Mouse (Mus musculus): ENCODE measurements around the gene Stk19. TPM values are rescaled to one million over a fixed set of nuclear protein-coding genes. Genes with fewer than 3 reads are reported as not detected.

Gene Stk19
- polyA plus RNA-seq, 1 experiment from 2014 or later, result 21.7 TPM

- Histone ChIP-seq H3K27ac (ENCODE audit: low read depth, low read length) (no peak within 1 kb of the TSS), H3K27me3 (ENCODE audit: control insufficient read depth, insufficient read depth, low read length) (no peaks in the 10 kb centered on the region), H3K4me1 (replicated peaks; ENCODE audit: control insufficient read depth, insufficient read depth, low read length) (no peaks in the 10 kb centered on the region), H3K4me2 (replicated peaks; ENCODE audit: low read depth, low read length) (no peak within 1 kb of the TSS), H3K36me3 (ENCODE audit: control insufficient read depth, insufficient read depth, low read length) (no peaks in the 10 kb centered on the region), H3K9ac (ENCODE audit: low read depth, low read length) (no peak within 1 kb of the TSS), H3K9me3 (ENCODE audit: control insufficient read depth, low read length) (no peaks in the 10 kb centered on the region), H3K4me3 (ENCODE audit: low read depth, low read length) (no peak within 1 kb of the TSS)
- DNase-seq (ENCODE audit: low spot score) (no peak), ATAC-seq (ENCODE audit: low FRiP score) (no peak)
- WGBS, result 73% methylated on average over 8 of the region's 8 CpGs
Observed at GRCm38 (mm10) chr17:34862416-34863081, 25.8 kb upstream of the Stk19 start, which contains the start of gene Cfb. Gene Cfb, minus strand, starts transcription at chr17:34862518.

DNA sequence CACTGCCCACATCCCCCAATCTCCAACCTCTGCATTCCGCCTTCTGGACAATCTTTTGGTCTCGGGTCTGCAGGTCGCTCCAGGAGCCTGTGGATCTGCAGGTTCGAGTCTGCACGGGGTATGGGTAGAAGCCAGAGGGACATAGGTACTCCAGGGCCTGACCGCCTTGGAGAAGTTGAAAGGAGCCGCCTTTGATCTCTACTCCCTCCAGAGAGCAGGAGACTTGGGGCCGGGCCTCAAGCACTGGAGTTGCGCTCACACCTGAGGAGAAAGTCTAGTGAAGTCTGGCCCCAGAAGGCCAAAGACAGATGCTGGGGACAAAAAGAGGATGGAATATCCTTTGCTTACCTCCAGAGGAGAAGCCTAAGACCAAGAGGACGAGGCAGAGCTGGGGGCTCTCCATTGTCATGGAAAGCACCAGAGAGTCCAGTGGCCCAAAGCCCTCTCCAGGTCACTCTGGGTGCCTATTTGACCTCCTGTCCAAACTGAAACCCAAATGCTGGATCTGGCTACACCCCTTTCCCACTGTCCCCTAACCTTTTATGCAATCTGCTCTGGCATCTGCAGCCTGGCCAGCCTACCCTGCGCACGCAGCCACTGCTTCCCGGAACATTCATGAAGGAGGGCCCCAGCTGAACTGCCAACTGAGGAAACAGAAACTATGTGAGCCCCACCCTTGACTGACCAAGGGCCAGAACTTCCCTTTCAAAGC is 25.1 kb upstream of the Stk19 start:
- Histone ChIP-seq H3K4me3 (ENCODE audit: low read depth, low read length) (no peak overlapping the region), H3K36me3 (ENCODE audit: control insufficient read depth, insufficient read depth, low read length) (no peaks in the 10 kb centered on the region), H3K27ac (ENCODE audit: low read depth, low read length) (no peak overlapping the region), H3K9me3 (ENCODE audit: control insufficient read depth, low read length) (no peaks in the 10 kb centered on the region), H3K9ac (ENCODE audit: low read depth, low read length) (no peak overlapping the region), H3K4me1 (replicated peaks; ENCODE audit: control insufficient read depth, insufficient read depth, low read length) (no peaks in the 10 kb centered on the region), H3K27me3 (ENCODE audit: control insufficient read depth, insufficient read depth, low read length) (no peaks in the 10 kb centered on the region), H3K4me2 (replicated peaks; ENCODE audit: low read depth, low read length) (no peak overlapping the region)
- DNase-seq (ENCODE audit: low spot score) (no peak), ATAC-seq (ENCODE audit: low FRiP score) (no peak)
- 74% methylated on average over 13 of the region's 13 CpGs for WGBS

DNA sequence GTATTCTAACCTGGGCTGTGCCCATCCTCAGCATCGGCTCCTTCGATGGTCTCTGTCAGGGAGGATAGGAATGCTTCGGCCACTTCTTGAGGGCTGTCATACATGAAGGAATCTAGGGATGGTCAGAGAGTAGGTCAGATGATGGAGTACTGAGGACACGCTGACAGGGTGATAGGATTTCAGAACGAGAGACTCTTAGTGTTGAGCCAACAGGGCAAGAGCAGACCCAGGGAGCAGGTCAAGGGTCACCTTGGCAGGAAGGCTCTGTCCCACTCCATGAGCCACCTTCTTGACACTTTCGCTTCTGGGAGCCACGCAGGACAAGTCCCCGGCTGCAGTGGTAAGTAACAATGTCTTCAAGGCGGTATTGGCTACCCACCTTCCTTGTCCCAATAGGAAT is 23.8 kb upstream of the Stk19 start:
- Histone ChIP-seq H3K4me2 (replicated peaks; ENCODE audit: low read depth, low read length) (no peak overlapping the region), H3K9me3 (ENCODE audit: control insufficient read depth, low read length) (no peaks in the 10 kb centered on the region), H3K9ac (ENCODE audit: low read depth, low read length) (no peak overlapping the region), H3K36me3 (ENCODE audit: control insufficient read depth, insufficient read depth, low read length) (0 out of 2 replicates have a peak, but pooled peaks cover 2% of the 10 kb centered on the region), H3K27me3 (ENCODE audit: control insufficient read depth, insufficient read depth, low read length) (no peaks in the 10 kb centered on the region), H3K4me3 (ENCODE audit: low read depth, low read length) (no peak overlapping the region), H3K27ac (ENCODE audit: low read depth, low read length) (no peak overlapping the region), H3K4me1 (replicated peaks; ENCODE audit: control insufficient read depth, insufficient read depth, low read length) (no peaks in the 10 kb centered on the region)
- ATAC-seq (ENCODE audit: low FRiP score) (no peak), DNase-seq (ENCODE audit: low spot score) (no peak)
- 91% methylated on average over 9 of the region's 9 CpGs for WGBS

- DNase-seq (ENCODE audit: low spot score) (no peak), ATAC-seq (ENCODE audit: low FRiP score) (no peak)
- Histone ChIP-seq H3K36me3 (ENCODE audit: control insufficient read depth, insufficient read depth, low read length) (0 out of 2 replicates have a peak, but pooled peaks cover 2% of the 10 kb centered on the region), H3K27me3 (ENCODE audit: control insufficient read depth, insufficient read depth, low read length) (no peaks in the 10 kb centered on the region), H3K4me3 (ENCODE audit: low read depth, low read length) (no peak overlapping the region), H3K4me1 (replicated peaks; ENCODE audit: control insufficient read depth, insufficient read depth, low read length) (no peaks in the 10 kb centered on the region), H3K9me3 (ENCODE audit: control insufficient read depth, low read length) (no peaks in the 10 kb centered on the region), H3K4me2 (replicated peaks; ENCODE audit: low read depth, low read length) (no peak overlapping the region), H3K27ac (ENCODE audit: low read depth, low read length) (no peak overlapping the region), H3K9ac (ENCODE audit: low read depth, low read length) (no peak overlapping the region)
- 87% methylated on average over 4 of the region's 4 CpGs for WGBS
Observed at GRCm38 (mm10) chr17:34858670-34859069, 21.9 kb upstream of the Stk19 start.

DNA sequence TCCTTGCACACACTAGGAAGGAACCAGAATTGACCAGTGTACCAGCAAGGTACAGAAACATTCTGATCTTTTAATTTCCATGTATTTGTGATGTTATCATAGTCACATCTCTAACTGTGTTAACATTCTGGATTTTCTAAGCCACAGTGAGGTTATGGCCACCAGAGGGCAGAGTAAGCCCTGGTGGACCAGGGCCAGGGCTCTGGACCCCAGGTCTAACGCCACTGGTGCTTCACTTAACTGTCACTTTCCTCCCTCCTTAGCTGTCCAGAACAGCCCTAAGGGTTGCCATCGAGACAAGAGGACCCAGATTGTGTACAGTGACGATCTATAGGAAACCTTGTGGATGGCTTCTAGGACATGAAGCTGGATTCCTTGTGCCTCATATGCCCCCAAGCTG is 19.1 kb upstream of the Stk19 start:
- no peak overlapping the region for H3K4me3 ChIP-seq (ENCODE audit: low read depth, low read length)
- H3K4me1 ChIP-seq (replicated peaks; ENCODE audit: control insufficient read depth, insufficient read depth, low read length), result peaks cover 5% of the 10 kb centered on the region; the same call in 1 of the 2 replicates
- H3K9ac ChIP-seq (ENCODE audit: low read depth, low read length), result no peak overlapping the region
- 43% methylated on average over 3 of the region's 3 CpGs for WGBS
- H3K36me3 ChIP-seq (ENCODE audit: control insufficient read depth, insufficient read depth, low read length), result 0 out of 2 replicates have a peak, but pooled peaks cover 2% of the 10 kb centered on the region
- no peaks in the 10 kb centered on the region for H3K27me3 ChIP-seq (ENCODE audit: control insufficient read depth, insufficient read depth, low read length)
- no peaks in the 10 kb centered on the region for H3K9me3 ChIP-seq (ENCODE audit: control insufficient read depth, low read length)
- no peak overlapping the region for H3K27ac ChIP-seq (ENCODE audit: low read depth, low read length)
- H3K4me2 ChIP-seq (replicated peaks; ENCODE audit: low read depth, low read length), result no peak overlapping the region
- ATAC-seq (ENCODE audit: low FRiP score) (no peak), DNase-seq (ENCODE audit: low spot score) (peak; percentile 72)

DNA sequence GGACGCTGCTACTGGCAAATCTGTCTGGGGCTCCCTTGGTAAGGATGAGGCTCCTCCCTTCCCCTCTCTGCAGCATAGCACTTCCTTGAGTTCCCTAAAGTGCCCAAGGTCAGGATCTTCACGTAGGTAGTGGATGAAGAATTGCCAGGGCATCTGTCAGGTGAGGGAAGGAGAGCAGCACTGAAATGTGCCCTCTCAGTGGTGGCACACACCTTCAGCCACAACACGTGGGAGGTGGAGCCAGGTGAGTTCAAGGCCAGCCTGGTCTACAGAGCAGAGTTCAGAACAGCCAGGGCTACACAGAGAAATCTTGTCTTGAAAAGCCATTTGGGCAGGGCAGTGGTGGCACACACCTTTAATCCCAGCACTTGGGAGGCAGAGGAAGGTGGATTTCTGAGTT is 18.0 kb upstream of the Stk19 start:
- Histone ChIP-seq H3K4me2 (replicated peaks; ENCODE audit: low read depth, low read length) (no peak overlapping the region), H3K27me3 (ENCODE audit: control insufficient read depth, insufficient read depth, low read length) (no peaks in the 10 kb centered on the region), H3K27ac (ENCODE audit: low read depth, low read length) (no peak overlapping the region), H3K36me3 (ENCODE audit: control insufficient read depth, insufficient read depth, low read length) (0 out of 2 replicates have a peak, but pooled peaks cover 2% of the 10 kb centered on the region), H3K9ac (ENCODE audit: low read depth, low read length) (no peak overlapping the region), H3K4me1 (replicated peaks; ENCODE audit: control insufficient read depth, insufficient read depth, low read length) (peaks cover 5% of the 10 kb centered on the region; the same call in 1 of the 2 replicates), H3K4me3 (ENCODE audit: low read depth, low read length) (no peak overlapping the region), H3K9me3 (ENCODE audit: control insufficient read depth, low read length) (no peaks in the 10 kb centered on the region)
- no peak for ATAC-seq (ENCODE audit: low FRiP score)
- 93% methylated on average over 3 of the region's 3 CpGs for WGBS
- no peak for DNase-seq (ENCODE audit: low spot score)

DNA sequence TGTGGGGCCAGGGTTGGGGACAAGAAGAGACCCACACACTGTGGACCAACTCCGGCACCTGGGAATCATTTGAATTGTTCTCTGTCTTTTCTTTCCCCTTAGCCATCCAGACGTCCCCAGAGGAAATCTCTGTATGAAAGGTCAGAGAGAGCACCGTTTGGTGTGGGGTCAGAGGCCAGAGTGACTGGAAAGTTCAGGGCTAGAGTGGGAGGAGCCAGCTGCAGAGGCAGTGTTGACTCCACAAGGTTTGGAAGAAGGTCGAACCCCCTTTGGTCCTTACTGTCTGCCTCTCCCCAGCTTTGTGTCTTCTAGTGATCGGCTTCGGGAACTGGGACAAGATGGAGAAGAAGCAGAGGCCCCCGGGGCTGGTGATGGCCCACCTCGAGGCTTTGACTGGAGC is 16.8 kb upstream of the Stk19 start:
- Histone ChIP-seq H3K4me3 (ENCODE audit: low read depth, low read length) (no peak overlapping the region), H3K27me3 (ENCODE audit: control insufficient read depth, insufficient read depth, low read length) (no peaks in the 10 kb centered on the region), H3K9me3 (ENCODE audit: control insufficient read depth, low read length) (no peaks in the 10 kb centered on the region), H3K9ac (ENCODE audit: low read depth, low read length) (no peak overlapping the region), H3K27ac (ENCODE audit: low read depth, low read length) (no peak overlapping the region), H3K4me2 (replicated peaks; ENCODE audit: low read depth, low read length) (no peak overlapping the region), H3K36me3 (ENCODE audit: control insufficient read depth, insufficient read depth, low read length) (0 out of 2 replicates have a peak, but pooled peaks cover 2% of the 10 kb centered on the region), H3K4me1 (replicated peaks; ENCODE audit: control insufficient read depth, insufficient read depth, low read length) (peaks cover 5% of the 10 kb centered on the region; the same call in 1 of the 2 replicates)
- no peak for DNase-seq (ENCODE audit: low spot score)
- ATAC-seq (ENCODE audit: low FRiP score), result no peak
- WGBS, result 82% methylated on average over 8 of the region's 8 CpGs

GRCm38 (mm10) chr17:34850517-34851125 is 13.9 kb upstream of the Stk19 start:
- Histone ChIP-seq H3K9ac (ENCODE audit: low read depth, low read length) (peak overlapping the region; percentile 87), H3K27me3 (ENCODE audit: control insufficient read depth, insufficient read depth, low read length) (no peaks in the 10 kb centered on the region), H3K9me3 (ENCODE audit: control insufficient read depth, low read length) (no peaks in the 10 kb centered on the region), H3K36me3 (ENCODE audit: control insufficient read depth, insufficient read depth, low read length) (0 out of 2 replicates have a peak, but pooled peaks cover 7% of the 10 kb centered on the region), H3K4me2 (replicated peaks; ENCODE audit: low read depth, low read length) (peak overlapping the region; percentile 96), H3K4me1 (replicated peaks; ENCODE audit: control insufficient read depth, insufficient read depth, low read length) (peaks cover 5% of the 10 kb centered on the region; the same call in 1 of the 2 replicates), H3K27ac (ENCODE audit: low read depth, low read length) (0 out of 2 replicates have a peak overlapping the region, but pooled peaks have one; percentile 24), H3K4me3 (ENCODE audit: low read depth, low read length) (peak overlapping the region; percentile 92)
- peak; percentile 69 for ATAC-seq (ENCODE audit: low FRiP score)
- WGBS, result 2% methylated on average over 25 of the region's 25 CpGs
- DNase-seq (ENCODE audit: low spot score), result no peak

Measured in hindbrain, embryonic 11.5 days (tissue).